ENCODE assay signal across 15 mouse cellular contexts in genomic region chr4:32501780-32502179, GRCm38 (mm10).
"Had no signal": no experiment of that assay in that cellular context is flagged by ENCODE, and none has a peak within 500 bp of the region (broad histone marks: within the 10 kb centered on the region; RNA-seq: fewer than 3 reads in every experiment).

No protein-coding gene starts in this region.

- H3K4me1 ChIP-seq: midbrain, embryonic 13.5 days; midbrain, embryonic 15.5 days; neural tube, embryonic 12.5 days; stomach, embryonic 15.5 days had no signal

- H3K9me3 ChIP-seq: lung, embryonic 15.5 days; midbrain, embryonic 13.5 days; midbrain, embryonic 15.5 days; neural tube, embryonic 12.5 days; stomach, embryonic 15.5 days had no signal

- H3K36me3 ChIP-seq: midbrain, embryonic 15.5 days; stomach, embryonic 15.5 days had no signal

- H3K27me3 ChIP-seq: lung, embryonic 15.5 days; midbrain, embryonic 13.5 days; midbrain, embryonic 15.5 days; neural tube, embryonic 12.5 days; stomach, embryonic 15.5 days had no signal

- DNase-seq: lung, adult 18-20 months; lung, postnatal 14 days; lung, postnatal 36 days; right cerebral cortex, postnatal 14 days; thymus, adult 2 months; thymus, postnatal 25 days; thymus, postnatal 4 days had no signal

- H3K4me3 ChIP-seq: lung, embryonic 15.5 days; midbrain, embryonic 13.5 days; midbrain, embryonic 15.5 days; neural tube, embryonic 12.5 days; stomach, embryonic 15.5 days had no signal

- H3K27ac ChIP-seq: lung, embryonic 15.5 days; macrophage; midbrain, embryonic 13.5 days; midbrain, embryonic 15.5 days; neural tube, embryonic 12.5 days; stomach, embryonic 15.5 days; stomach, postnatal 0 days had no signal

- ATAC-seq: lung, postnatal 0 days; midbrain, embryonic 13.5 days; midbrain, embryonic 15.5 days had no signal
